Mouse (Mus musculus) small intestine, adult 2 months (tissue): ENCODE data around the gene Poc5. TPM values are rescaled to one million over a fixed set of nuclear protein-coding genes. Genes with fewer than 3 reads are reported as not detected.

Source experiments
- H3K27ac ChIP-seq: fragments of 200-500 bp; 2 replicates; pipeline ENCODE4 v1.5.1; 2012; ENCODE audit warnings: low read depth, low read length, control low read depth, inconsistent platforms; ENCODE audit not compliant: insufficient read depth
- H3K27me3 ChIP-seq: fragments of 200-500 bp; 2 replicates; pipeline ENCODE4 v1.6.1; 2012; ENCODE audit warnings: mild to moderate bottlenecking, moderate library complexity, low read length, inconsistent platforms; ENCODE audit not compliant: control insufficient read depth, insufficient read depth
- H3K36me3 ChIP-seq: fragments of 200-500 bp; 2 replicates; pipeline ENCODE4 v1.6.1; 2012; ENCODE audit warnings: mild to moderate bottlenecking, low read length, control low read depth, inconsistent platforms; ENCODE audit not compliant: control insufficient read depth, insufficient read depth
- H3K4me1 ChIP-seq: fragments of 200-500 bp; 2 replicates; pipeline ENCODE4 v1.6.1; 2012; ENCODE audit warnings: low read length, inconsistent platforms, mixed read lengths; ENCODE audit not compliant: control insufficient read depth, insufficient read depth, insufficient read length
- H3K4me3 ChIP-seq: fragments of 200-500 bp; 2 replicates; pipeline ENCODE4 v1.5.1; 2012; ENCODE audit warnings: low read depth, mild to moderate bottlenecking, control low read depth, inconsistent platforms, low read length, moderate library complexity
- CTCF ChIP-seq: fragments of 200-500 bp; IDR thresholded peaks from 2 replicates; pipeline ENCODE4 v1.5.1; 2012; ENCODE audit warnings: low read depth, mild to moderate bottlenecking, control low read depth, inconsistent platforms, low read length, moderate library complexity, mixed read lengths; ENCODE audit not compliant: insufficient replicate concordance, insufficient read length; ENCODE audit errors: extremely low read depth
- POLR2A ChIP-seq: fragments of 200-500 bp; IDR thresholded peaks from 2 replicates; pipeline ENCODE4 v1.6.1; 2012; ENCODE audit warnings: low read depth, mild to moderate bottlenecking, control low read depth, inconsistent platforms, low read length, moderate library complexity
- WGBS: fragments of 180-500 bp; shearing (Covaris S2); methylation state at CpG from one replicate; pipeline ENCODE4 v1.1.7; 2018; 5-methylcytosine and 5-hydroxymethylcytosine counted together
- polyA plus RNA-seq: library from polyadenylated mRNA; depleted of rRNA; stranded (reverse); fragments of >200 nt; gene quantifications from 2 replicates; pipeline ENCODE4 v1.2.3, GENCODE M21; 2012

Poc5 gene
- polyA plus RNA-seq, 1 experiment = 1.7 TPM

DNA sequence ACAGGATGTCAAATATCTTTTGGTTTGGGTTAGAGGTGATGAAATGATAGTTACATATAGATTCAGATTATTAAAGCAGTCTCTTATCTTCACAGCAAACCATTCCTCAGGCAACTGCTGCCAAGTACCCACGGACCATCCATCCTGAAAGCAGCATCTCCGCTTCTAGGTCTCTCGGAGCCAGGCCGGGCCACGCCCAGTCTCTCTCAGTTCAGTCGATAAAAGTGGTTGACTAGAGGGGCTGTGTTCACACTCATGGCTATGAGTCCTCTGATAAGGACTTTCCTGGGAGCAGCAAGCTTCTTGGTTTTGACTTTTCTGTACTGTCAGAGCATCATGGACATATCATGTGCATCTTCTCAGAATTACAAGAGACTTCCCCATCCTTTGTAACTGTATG, 26.3 kb downstream of the Poc5 start:
- Histone ChIP-seq H3K4me1 (no peaks in the 10 kb centered on the region), H3K27me3 (no peaks in the 10 kb centered on the region), H3K27ac (no peak overlapping the region), H3K36me3 (peaks cover 46% of the 10 kb centered on the region), H3K4me3 (no peak overlapping the region)
- WGBS = 79% methylated on average over 6 of the region's 6 CpGs
- TF ChIP-seq CTCF (no peak), POLR2A (no peak)

- TF ChIP-seq POLR2A = no peak
- TF ChIP-seq CTCF = no peak
- Histone ChIP-seq H3K4me1 (no peaks in the 10 kb centered on the region), H3K27ac (no peak overlapping the region), H3K4me3 (no peak overlapping the region), H3K27me3 (no peaks in the 10 kb centered on the region), H3K36me3 (peaks cover 35% of the 10 kb centered on the region)
- 86% methylated on average over 8 of the region's 8 CpGs for WGBS
These were observed 28.3 kb downstream of the Poc5 start for GRCm38 (mm10) chr13:96416380-96416779.

DNA sequence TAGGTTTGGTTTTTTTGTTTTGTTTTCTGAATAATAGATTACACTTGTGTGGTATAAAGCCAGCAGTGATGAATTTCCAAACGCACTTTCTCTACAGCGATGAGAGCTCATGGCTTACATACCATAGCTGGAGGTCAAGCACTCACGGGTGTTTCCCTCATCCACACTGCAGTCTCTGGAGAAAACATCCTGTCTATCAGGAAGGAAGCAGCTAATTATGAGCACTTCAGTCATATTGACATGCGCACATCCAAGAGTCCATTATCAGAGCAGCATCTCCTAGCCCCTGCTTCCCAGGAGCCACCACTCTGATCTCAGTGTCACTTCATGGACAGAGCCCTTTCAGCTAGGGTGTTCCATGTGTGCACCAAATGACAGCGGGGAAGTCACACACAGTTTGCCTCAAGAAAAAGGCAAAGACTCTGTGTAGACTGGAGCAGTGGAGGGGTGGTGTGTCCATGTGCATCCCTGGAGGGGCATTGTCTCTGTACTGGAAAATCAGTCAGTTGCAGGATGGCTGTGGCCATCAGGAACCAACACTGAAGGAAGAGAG, 29.2 kb downstream of the Poc5 start:
- WGBS = 78% methylated on average over 5 of the region's 5 CpGs
- Histone ChIP-seq H3K36me3 (peaks cover 33% of the 10 kb centered on the region), H3K4me1 (no peaks in the 10 kb centered on the region), H3K4me3 (no peak overlapping the region), H3K27me3 (no peaks in the 10 kb centered on the region), H3K27ac (no peak overlapping the region)
- TF ChIP-seq POLR2A (no peak), CTCF (no peak)

GRCm38 (mm10) chr13:96418487-96418886, 30.4 kb downstream of the Poc5 start:
- TF ChIP-seq POLR2A (no peak), CTCF (no peak)
- H3K36me3 ChIP-seq = peaks cover 29% of the 10 kb centered on the region
- no peaks in the 10 kb centered on the region for H3K27me3 ChIP-seq
- H3K4me3 ChIP-seq = no peak overlapping the region
- no peak overlapping the region for H3K27ac ChIP-seq
- 88% methylated on average over 4 of the region's 4 CpGs for WGBS
- H3K4me1 ChIP-seq = no peaks in the 10 kb centered on the region

DNA sequence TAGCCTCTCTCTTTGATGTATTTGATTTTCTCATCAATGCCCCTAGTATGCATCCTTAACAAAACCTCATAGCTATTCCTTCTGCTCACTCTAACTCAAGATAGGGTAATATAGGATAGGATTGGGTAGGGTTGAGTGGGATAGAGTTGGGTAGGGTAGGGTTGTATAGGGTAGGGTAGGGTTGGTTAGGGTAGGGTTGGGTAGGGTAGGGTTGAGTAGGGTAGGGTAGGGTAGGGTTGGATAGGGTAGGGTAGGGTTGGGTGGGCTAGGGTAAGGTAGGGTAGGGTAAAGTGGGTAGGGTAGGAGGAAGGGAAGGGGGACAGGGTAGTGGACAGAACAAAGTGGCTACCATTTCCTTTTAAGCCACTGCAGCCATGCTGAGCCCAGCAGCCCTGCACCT, 33.1 kb downstream of the Poc5 start:
- H3K27me3 ChIP-seq = no peaks in the 10 kb centered on the region
- peaks cover 5% of the 10 kb centered on the region for H3K36me3 ChIP-seq
- H3K4me3 ChIP-seq = no peak overlapping the region
- no peaks in the 10 kb centered on the region for H3K4me1 ChIP-seq
- TF ChIP-seq CTCF = no peak
- no peak for TF ChIP-seq POLR2A
- no peak overlapping the region for H3K27ac ChIP-seq

- Histone ChIP-seq H3K27ac (no peak overlapping the region), H3K4me1 (no peaks in the 10 kb centered on the region), H3K36me3 (no peaks in the 10 kb centered on the region), H3K4me3 (no peak overlapping the region), H3K27me3 (no peaks in the 10 kb centered on the region)
- TF ChIP-seq POLR2A = no peak
- TF ChIP-seq CTCF = no peak
- 93% methylated on average over 12 of the region's 12 CpGs for WGBS
These were observed 36.6 kb downstream of the Poc5 start for GRCm38 (mm10) chr13:96424496-96425274.

GRCm38 (mm10) chr13:96426044-96426443, 38.0 kb downstream of the Poc5 start:
- WGBS = 77% methylated on average over 3 of the region's 3 CpGs
- Histone ChIP-seq H3K4me1 (no peaks in the 10 kb centered on the region), H3K27ac (no peak overlapping the region)

More at GRCm38 (mm10) chr13:96426044-96426443, 38.0 kb downstream of the Poc5 start:
- Histone ChIP-seq H3K4me3 (no peak overlapping the region), H3K27me3 (no peaks in the 10 kb centered on the region), H3K36me3 (no peaks in the 10 kb centered on the region)
- TF ChIP-seq POLR2A = no peak
- TF ChIP-seq CTCF = no peak
